Mouse (Mus musculus): ENCODE measurements at regions not wholly inside any gene's neighbourhood (a gene's known extent, or its start where the extent isn't known, plus 50 kb on each side); places are given as distances from the start of the nearest gene placed in this dataset.

- peak in 1 of 2 experiments; percentile 1 for DNase-seq
These were observed 123.9 kb upstream of the Slc35b3 start for GRCm38 (mm10) chr13:39084544-39084943.

GRCm38 (mm10) chr13:39074211-39074610 lies 113.5 kb upstream of the Slc35b3 start:
- no peak for DNase-seq

- no peak for DNase-seq
These were observed 71.6 kb upstream of the Slc35b3 start for GRCm38 (mm10) chr13:39032263-39032662.

- DNase-seq: peak in 1 of 2 experiments; percentile 2
These were observed 59.5 kb upstream of the Slc35b3 start for GRCm38 (mm10) chr13:39020168-39020567.

- DNase-seq: peak; percentile 64 to 85
These were observed 51.0 kb upstream of the Slc35b3 start for GRCm38 (mm10) chr13:39011696-39012095.
